Mouse (Mus musculus): ENCODE data around the gene Olfr1032.
"Not testable (repeated sequence)": the region's sequence is repeated elsewhere in the genome, so short reads cannot be mapped to it uniquely, and the experiment has no call there.

Gene Olfr1032

DNA sequence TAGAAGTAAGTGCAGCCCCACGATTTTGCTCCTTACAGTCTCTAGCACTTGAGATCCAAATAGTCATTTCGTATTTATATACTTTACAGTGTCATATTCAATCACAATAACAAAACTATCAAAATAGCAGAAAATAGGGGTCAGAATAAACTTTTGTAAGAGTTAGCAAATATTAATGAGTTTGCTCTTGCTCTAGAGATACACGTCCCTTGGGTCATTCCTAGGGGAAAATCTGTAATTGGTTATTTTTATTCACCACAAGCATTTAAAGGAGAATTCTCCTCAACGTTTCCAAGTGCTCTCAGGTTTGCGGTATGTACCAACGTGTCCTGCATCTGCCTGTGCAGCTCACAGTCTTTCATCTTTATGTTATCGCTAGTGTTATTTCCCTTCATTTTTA, at the start of gene Olfr1032:
Gene Olfr1032 (plus strand): TSS at position 301 of the 400 bp plus-strand sequence.
- DNase-seq (ENCODE audit: low spot score): no peak

DNA sequence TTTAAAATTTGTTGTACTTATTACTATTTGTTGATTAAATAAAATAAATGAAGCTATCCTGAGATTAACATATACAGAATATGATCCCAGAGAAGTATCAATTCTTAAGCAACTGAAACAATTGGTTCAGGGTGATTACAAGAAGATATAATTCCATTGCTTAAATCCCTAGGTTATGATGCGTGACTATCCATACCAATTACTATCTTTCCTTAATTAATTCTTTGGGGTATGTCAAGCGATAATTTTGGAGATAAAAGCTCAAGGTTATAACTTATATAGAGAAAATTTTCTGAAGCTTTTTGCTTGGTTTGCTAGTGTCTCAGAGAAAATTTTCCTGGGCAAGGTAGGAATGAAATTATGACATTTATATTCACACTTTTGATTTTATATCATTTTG, 31.7 kb upstream of the Olfr1032 start, which contains the start of gene Olfr1029:
Gene Olfr1029 (plus strand): TSS at position 301 of the 400 bp plus-strand sequence.
- no peak for DNase-seq (ENCODE audit: low spot score)

GRCm38 (mm10) chr2:85978976-85979375, 26.4 kb upstream of the Olfr1032 start, which contains the start of gene Olfr1030:
Gene Olfr1030 (plus strand): TSS chr2:85979276.
- no peak for DNase-seq (ENCODE audit: low spot score)

- DNase-seq (ENCODE audit: low spot score): no peak
Measured at GRCm38 (mm10) chr2:85990004-85990403, 15.3 kb upstream of the Olfr1032 start, which contains the start of gene Olfr1031. Gene Olfr1031 (plus strand): TSS chr2:85990304.

- not testable (repeated sequence) for DNase-seq (ENCODE audit: low spot score)
Measured at GRCm38 (mm10) chr2:86020406-86020805, 15.1 kb downstream of the Olfr1032 start, which contains the start of gene Olfr1033. Gene Olfr1033 (plus strand): TSS chr2:86020633.

DNA sequence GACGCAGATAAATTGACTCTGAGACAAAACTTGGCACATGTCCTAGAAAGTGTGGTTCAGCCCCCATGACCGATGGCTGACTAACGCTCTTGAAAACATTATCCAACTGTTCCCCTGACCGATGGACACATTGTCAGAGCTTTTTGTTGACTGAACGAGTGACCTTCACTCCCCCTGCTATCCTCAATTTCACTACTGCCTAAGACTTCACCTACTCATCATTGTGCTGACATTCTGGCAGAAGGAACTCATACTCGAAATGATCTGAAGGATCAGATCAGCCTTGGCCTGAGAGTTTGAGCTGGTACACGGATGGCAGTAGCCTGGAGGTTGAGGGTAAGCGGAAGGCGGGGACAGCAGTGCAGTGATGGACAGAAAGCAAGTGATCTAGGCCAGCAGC, 16.2 kb downstream of the Olfr1032 start:
- DNase-seq (ENCODE audit: low spot score): not testable (repeated sequence)

DNA sequence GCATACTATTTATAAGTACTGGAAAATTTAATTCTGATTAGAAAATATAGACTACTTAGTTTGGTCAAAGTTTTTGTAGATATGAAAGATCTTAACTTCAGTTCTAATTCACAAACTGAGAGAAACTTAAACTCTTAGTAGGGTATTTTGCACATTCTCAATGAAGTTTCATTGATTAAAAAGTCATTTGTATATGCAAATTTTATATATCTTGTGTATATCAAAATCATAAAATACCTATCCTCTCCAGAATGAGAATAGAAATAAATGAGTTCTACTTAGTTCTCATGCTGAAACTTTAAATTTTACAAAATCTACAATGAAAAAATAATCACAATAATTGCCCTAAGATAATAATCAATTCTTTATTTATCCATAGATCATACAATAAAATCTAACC, 40.2 kb downstream of the Olfr1032 start, which contains the start of gene Olfr1034:
Gene Olfr1034 (plus strand): TSS at position 301 of the 400 bp plus-strand sequence.
- DNase-seq (ENCODE audit: low spot score): no peak

DNA sequence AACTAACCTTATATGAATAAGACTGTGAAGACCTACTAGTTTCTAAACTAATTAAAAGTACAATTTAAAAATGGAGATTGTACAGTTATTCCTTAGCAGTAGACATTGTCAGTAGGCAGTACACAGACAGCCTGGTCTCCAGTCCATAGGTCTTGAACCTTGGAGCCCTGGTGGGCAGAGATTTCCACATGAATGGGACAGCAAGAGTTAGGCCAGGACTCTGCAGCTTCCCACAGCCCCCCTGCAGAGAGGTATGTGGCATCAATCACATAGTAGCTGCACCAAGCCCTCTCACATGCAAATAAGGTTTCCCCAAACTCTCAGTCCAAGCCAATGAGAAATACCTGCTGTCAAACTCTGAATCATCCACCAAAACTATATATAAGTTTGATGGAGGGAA, 45.4 kb downstream of the Olfr1032 start:
- not testable (repeated sequence) for DNase-seq (ENCODE audit: low spot score)

All from MN1 (cell line).